Mouse (Mus musculus): Measurements from ENCODE around the gene Trmt1. TPM values are rescaled to one million over a fixed set of nuclear protein-coding genes. Genes with fewer than 3 reads are reported as not detected.

Trmt1 gene
- polyA plus RNA-seq, 1 experiment from 2014 or later, result 43.4 TPM

GRCm38 (mm10) chr8:84729921-84730362, 43.8 kb downstream of the Trmt1 start:
- DNase-seq (ENCODE audit: low spot score) (no peak), ATAC-seq (peak; percentile 27)
- TF ChIP-seq EP300 (IDR thresholded peaks at IDR 0.05), result peak; percentile 78; the same call in 1 of the 2 replicates
- no peak for TF ChIP-seq CTCF (IDR thresholded peaks at IDR 0.05)
- Histone ChIP-seq H3K4me1 (ENCODE audit: insufficient read depth, low read depth, low read length) (peaks cover 50% of the 10 kb centered on the region), H3K27ac (ENCODE audit: low read length) (0 out of 2 replicates have a peak overlapping the region, but pooled peaks have one; percentile 1), H3K4me3 (ENCODE audit: low read depth, low read length) (no peak overlapping the region), H3K36me3 (ENCODE audit: insufficient read depth, low read length) (peaks cover 3% of the 10 kb centered on the region), H3K4me2 (replicated peaks; ENCODE audit: low read depth, low read length) (no peak overlapping the region), H3K27me3 (replicated peaks; ENCODE audit: insufficient read depth, low read length) (no peaks in the 10 kb centered on the region), H3K9me3 (ENCODE audit: low read length) (no peaks in the 10 kb centered on the region), H3K9ac (replicated peaks; ENCODE audit: low read depth) (no peak overlapping the region)
- 78% methylated on average over 16 of the region's 16 CpGs for WGBS

GRCm38 (mm10) chr8:84730541-84731370, 44.6 kb downstream of the Trmt1 start:
- Histone ChIP-seq H3K27ac (ENCODE audit: low read length) (peak overlapping the region; percentile 54; the same call in 1 of the 2 replicates), H3K27me3 (replicated peaks; ENCODE audit: insufficient read depth, low read length) (no peaks in the 10 kb centered on the region), H3K36me3 (ENCODE audit: insufficient read depth, low read length) (no peaks in the 10 kb centered on the region; the same call in 1 of the 2 replicates), H3K9me3 (ENCODE audit: low read length) (no peaks in the 10 kb centered on the region), H3K9ac (replicated peaks; ENCODE audit: low read depth) (peak overlapping the region; percentile 23; the same call in 1 of the 2 replicates), H3K4me1 (ENCODE audit: insufficient read depth, low read depth, low read length) (peaks cover 42% of the 10 kb centered on the region), H3K4me2 (replicated peaks; ENCODE audit: low read depth, low read length) (no peak overlapping the region), H3K4me3 (ENCODE audit: low read depth, low read length) (no peak overlapping the region)
- DNase-seq (ENCODE audit: low spot score) (no peak), ATAC-seq (peak; percentile 9)
- no peak for TF ChIP-seq EP300 (IDR thresholded peaks at IDR 0.05)
- TF ChIP-seq CTCF (IDR thresholded peaks at IDR 0.05), result no peak
- 42% methylated on average over 9 of the region's 9 CpGs for WGBS

GRCm38 (mm10) chr8:84731371-84732177, 45.5 kb downstream of the Trmt1 start:
- H3K27me3 ChIP-seq (replicated peaks; ENCODE audit: insufficient read depth, low read length), result no peaks in the 10 kb centered on the region
- peak overlapping the region; percentile 54; the same call in 1 of the 2 replicates for H3K27ac ChIP-seq (ENCODE audit: low read length)
- H3K36me3 ChIP-seq (ENCODE audit: insufficient read depth, low read length), result no peaks in the 10 kb centered on the region; the same call in 1 of the 2 replicates
- 40% methylated on average over 11 of the region's 11 CpGs for WGBS
- TF ChIP-seq EP300 (IDR thresholded peaks at IDR 0.05), result no peak
- no peak for TF ChIP-seq CTCF (IDR thresholded peaks at IDR 0.05)
- H3K9me3 ChIP-seq (ENCODE audit: low read length), result no peaks in the 10 kb centered on the region
- H3K9ac ChIP-seq (replicated peaks; ENCODE audit: low read depth), result peak overlapping the region; percentile 23; the same call in 1 of the 2 replicates
- ATAC-seq (peak; percentile 11; the same call in 1 of the 2 replicates), DNase-seq (ENCODE audit: low spot score) (peak; percentile 43)
- no peak overlapping the region for H3K4me2 ChIP-seq (replicated peaks; ENCODE audit: low read depth, low read length)
- H3K4me3 ChIP-seq (ENCODE audit: low read depth, low read length), result no peak overlapping the region
- peaks cover 36% of the 10 kb centered on the region for H3K4me1 ChIP-seq (ENCODE audit: insufficient read depth, low read depth, low read length)

- no peaks in the 10 kb centered on the region; the same call in 1 of the 2 replicates for H3K36me3 ChIP-seq (ENCODE audit: insufficient read depth, low read length)
- no peaks in the 10 kb centered on the region for H3K9me3 ChIP-seq (ENCODE audit: low read length)
- DNase-seq (ENCODE audit: low spot score), result no peak
- no peaks in the 10 kb centered on the region for H3K27me3 ChIP-seq (replicated peaks; ENCODE audit: insufficient read depth, low read length)
- H3K9ac ChIP-seq (replicated peaks; ENCODE audit: low read depth), result no peak overlapping the region
- 43% methylated on average over 5 of the region's 5 CpGs for WGBS
- ATAC-seq, result no peak
- H3K4me3 ChIP-seq (ENCODE audit: low read depth, low read length), result no peak overlapping the region
- no peak overlapping the region for H3K4me2 ChIP-seq (replicated peaks; ENCODE audit: low read depth, low read length)
- H3K4me1 ChIP-seq (ENCODE audit: insufficient read depth, low read depth, low read length), result peaks cover 36% of the 10 kb centered on the region
- H3K27ac ChIP-seq (ENCODE audit: low read length), result no peak overlapping the region
- TF ChIP-seq CTCF (IDR thresholded peaks at IDR 0.05) (no peak), EP300 (IDR thresholded peaks at IDR 0.05) (no peak)
Measured at GRCm38 (mm10) chr8:84732545-84732944, 46.4 kb downstream of the Trmt1 start.

- Histone ChIP-seq H3K4me3 (ENCODE audit: low read depth, low read length) (no peak overlapping the region), H3K27me3 (replicated peaks; ENCODE audit: insufficient read depth, low read length) (no peaks in the 10 kb centered on the region), H3K4me2 (replicated peaks; ENCODE audit: low read depth, low read length) (no peak overlapping the region), H3K9me3 (ENCODE audit: low read length) (no peaks in the 10 kb centered on the region), H3K27ac (ENCODE audit: low read length) (no peak overlapping the region), H3K9ac (replicated peaks; ENCODE audit: low read depth) (no peak overlapping the region), H3K36me3 (ENCODE audit: insufficient read depth, low read length) (no peaks in the 10 kb centered on the region), H3K4me1 (ENCODE audit: insufficient read depth, low read depth, low read length) (peaks cover 40% of the 10 kb centered on the region)
- 50% methylated on average over 5 of the region's 6 CpGs for WGBS
- TF ChIP-seq EP300 (IDR thresholded peaks at IDR 0.05), result no peak
- no peak for TF ChIP-seq CTCF (IDR thresholded peaks at IDR 0.05)
- ATAC-seq (no peak; the same call in 1 of the 2 replicates), DNase-seq (ENCODE audit: low spot score) (no peak)
Measured at GRCm38 (mm10) chr8:84732996-84733395, 46.9 kb downstream of the Trmt1 start.

- ATAC-seq (no peak), DNase-seq (ENCODE audit: low spot score) (no peak)
- H3K9ac ChIP-seq (replicated peaks; ENCODE audit: low read depth), result no peak overlapping the region
- no peak overlapping the region for H3K27ac ChIP-seq (ENCODE audit: low read length)
- no peaks in the 10 kb centered on the region for H3K27me3 ChIP-seq (replicated peaks; ENCODE audit: insufficient read depth, low read length)
- H3K9me3 ChIP-seq (ENCODE audit: low read length), result no peaks in the 10 kb centered on the region
- WGBS, result 84% methylated on average over 6 of the region's 6 CpGs
- H3K4me2 ChIP-seq (replicated peaks; ENCODE audit: low read depth, low read length), result no peak overlapping the region
- H3K4me3 ChIP-seq (ENCODE audit: low read depth, low read length), result no peak overlapping the region
- TF ChIP-seq EP300 (IDR thresholded peaks at IDR 0.05) (no peak), CTCF (IDR thresholded peaks at IDR 0.05) (no peak)
- peaks cover 46% of the 10 kb centered on the region for H3K4me1 ChIP-seq (ENCODE audit: insufficient read depth, low read depth, low read length)
- no peaks in the 10 kb centered on the region for H3K36me3 ChIP-seq (ENCODE audit: insufficient read depth, low read length)
Measured at GRCm38 (mm10) chr8:84733959-84734358, 47.9 kb downstream of the Trmt1 start.

Data from lung, postnatal 0 days (tissue).